Mouse (Mus musculus) cortical plate, adult 2 months (tissue): ENCODE measurements around the gene Ciao2b.

Experiments
- CTCF ChIP-seq: fragments of 200-500 bp; IDR thresholded peaks from 2 replicates; pipeline ENCODE4 v1.5.1; 2011; ENCODE audit warnings: mild to moderate bottlenecking, control low read depth, low read length; ENCODE audit not compliant: insufficient read depth; ENCODE audit errors: extremely low read depth
- POLR2A ChIP-seq: fragments of 200-500 bp; IDR thresholded peaks from 2 replicates; pipeline ENCODE4 v1.6.1; 2011; ENCODE audit warnings: mild to moderate bottlenecking, low read length, control low read depth; ENCODE audit not compliant: insufficient read depth; ENCODE audit errors: extremely low read depth

GRCm38 (mm10) chr8:104635004-104635710, 6.6 kb downstream of the Ciao2b start:
- TF ChIP-seq POLR2A (no peak), CTCF (no peak)
